Mouse (Mus musculus): Measurements from ENCODE around the gene Ntn4.

DNA sequence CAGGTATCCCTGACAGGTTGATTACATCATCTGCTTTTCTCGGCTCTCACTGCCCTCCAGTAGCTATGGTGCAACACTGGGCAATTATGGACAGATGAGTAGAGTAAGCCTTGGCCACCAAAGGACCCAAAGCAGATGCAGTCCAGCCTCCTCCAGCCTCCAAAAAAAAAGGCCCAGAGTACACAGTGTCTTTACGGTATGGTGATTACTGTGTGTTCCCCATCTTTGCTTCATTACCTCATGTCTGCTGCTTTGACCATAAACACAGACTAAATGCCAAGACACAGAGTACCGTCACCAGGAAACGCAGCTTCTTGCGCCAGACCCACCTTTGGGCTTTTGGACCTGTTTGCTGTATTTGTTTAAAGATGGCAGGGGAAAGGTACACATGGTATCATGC, 125.7 kb downstream of the Ntn4 start:
- no peak for TF ChIP-seq POLR2A (IDR thresholded peaks at IDR 0.05; ENCODE audit: borderline replicate concordance, extremely low read depth, insufficient read depth, insufficient read length, poor library complexity, severe bottlenecking)
- no peak for TF ChIP-seq CTCF (IDR thresholded peaks at IDR 0.05; ENCODE audit: borderline replicate concordance, extremely low read depth, insufficient read depth, insufficient read length)
